Mouse (Mus musculus): ENCODE results near the gene Syde2. TPM values are rescaled to one million over a fixed set of nuclear protein-coding genes. Genes with fewer than 3 reads are reported as not detected.
"Not testable (repeated sequence)": the region's sequence is repeated elsewhere in the genome, so short reads cannot be mapped to it uniquely, and the experiment has no call there.

Syde2 gene
- polyA plus RNA-seq, 1 experiment from 2014 or later: 0.31 TPM

- not testable (repeated sequence) for H3K27ac ChIP-seq; H3K4me3 ChIP-seq; H3K4me1 ChIP-seq (replicated peaks); H3K27me3 ChIP-seq; H3K4me2 ChIP-seq; ATAC-seq (ENCODE audit: low FRiP score); H3K9ac ChIP-seq; H3K9me3 ChIP-seq
- peaks cover 11% of the 10 kb centered on the region for H3K36me3 ChIP-seq
- 84% methylated on average over 5 of the region's 5 CpGs for WGBS
Measured at GRCm38 (mm10) chr3:145996539-145996938, 8.9 kb downstream of the Syde2 start.

- ATAC-seq (ENCODE audit: low FRiP score): no peak
- no peak overlapping the region for H3K9ac ChIP-seq
- 93% methylated on average over 14 of the region's 14 CpGs for WGBS
Measured at GRCm38 (mm10) chr3:146004347-146005051, 16.8 kb downstream of the Syde2 start.

GRCm38 (mm10) chr3:146007872-146008271 lies 20.2 kb downstream of the Syde2 start:
- no peak overlapping the region for H3K4me3 ChIP-seq
- no peaks in the 10 kb centered on the region for H3K9me3 ChIP-seq
- ATAC-seq (ENCODE audit: low FRiP score): no peak
- H3K27me3 ChIP-seq: no peaks in the 10 kb centered on the region
- H3K9ac ChIP-seq: no peak overlapping the region
- H3K27ac ChIP-seq: no peak overlapping the region
- no peak overlapping the region for H3K4me2 ChIP-seq
- H3K4me1 ChIP-seq (replicated peaks): peaks cover 6% of the 10 kb centered on the region; the same call in 1 of the 2 replicates
- H3K36me3 ChIP-seq: peaks cover 5% of the 10 kb centered on the region; the same call in 1 of the 2 replicates
- WGBS: 87% methylated on average over 6 of the region's 6 CpGs

More at GRCm38 (mm10) chr3:146004347-146005051, 16.8 kb downstream of the Syde2 start:
- no peaks in the 10 kb centered on the region for H3K27me3 ChIP-seq
- no peaks in the 10 kb centered on the region for H3K4me1 ChIP-seq (replicated peaks)
- no peak overlapping the region for H3K4me3 ChIP-seq
- peaks cover 26% of the 10 kb centered on the region for H3K36me3 ChIP-seq
- no peak overlapping the region for H3K27ac ChIP-seq
- H3K4me2 ChIP-seq: no peak overlapping the region
- H3K9me3 ChIP-seq: no peaks in the 10 kb centered on the region

GRCm38 (mm10) chr3:146009859-146010645 lies 22.4 kb downstream of the Syde2 start:
- Histone ChIP-seq H3K27ac (no peak overlapping the region), H3K4me2 (no peak overlapping the region), H3K27me3 (no peaks in the 10 kb centered on the region), H3K9ac (no peak overlapping the region), H3K9me3 (no peaks in the 10 kb centered on the region), H3K4me1 (replicated peaks) (peaks cover 6% of the 10 kb centered on the region; the same call in 1 of the 2 replicates), H3K36me3 (peaks cover 9% of the 10 kb centered on the region; the same call in 1 of the 2 replicates), H3K4me3 (no peak overlapping the region)
- 67% methylated on average over 20 of the region's 20 CpGs for WGBS
- ATAC-seq (ENCODE audit: low FRiP score): no peak

- no peak for ATAC-seq (ENCODE audit: low FRiP score)
- WGBS: 79% methylated on average over 4 of the region's 4 CpGs
Measured at GRCm38 (mm10) chr3:146010751-146011150, 23.1 kb downstream of the Syde2 start.

GRCm38 (mm10) chr3:146011544-146012218 lies 24.0 kb downstream of the Syde2 start:
- Histone ChIP-seq H3K4me2 (no peak overlapping the region), H3K27ac (no peak overlapping the region), H3K4me1 (replicated peaks) (peaks cover 6% of the 10 kb centered on the region; the same call in 1 of the 2 replicates), H3K4me3 (no peak overlapping the region), H3K27me3 (no peaks in the 10 kb centered on the region), H3K9me3 (no peaks in the 10 kb centered on the region), H3K36me3 (peaks cover 9% of the 10 kb centered on the region; the same call in 1 of the 2 replicates), H3K9ac (no peak overlapping the region)
- no peak for ATAC-seq (ENCODE audit: low FRiP score)
- WGBS: 57% methylated on average over 8 of the region's 8 CpGs

More at GRCm38 (mm10) chr3:146010751-146011150, 23.1 kb downstream of the Syde2 start:
- no peaks in the 10 kb centered on the region for H3K9me3 ChIP-seq
- peaks cover 9% of the 10 kb centered on the region; the same call in 1 of the 2 replicates for H3K36me3 ChIP-seq
- no peak overlapping the region for H3K4me3 ChIP-seq
- H3K9ac ChIP-seq: no peak overlapping the region
- no peak overlapping the region for H3K27ac ChIP-seq
- H3K4me1 ChIP-seq (replicated peaks): peaks cover 6% of the 10 kb centered on the region; the same call in 1 of the 2 replicates
- no peak overlapping the region for H3K4me2 ChIP-seq
- H3K27me3 ChIP-seq: no peaks in the 10 kb centered on the region

- H3K4me1 ChIP-seq (replicated peaks): peaks cover 11% of the 10 kb centered on the region; the same call in 1 of the 2 replicates
- peaks cover 7% of the 10 kb centered on the region; the same call in 1 of the 2 replicates for H3K36me3 ChIP-seq
- no peak overlapping the region for H3K4me2 ChIP-seq
- no peak overlapping the region for H3K27ac ChIP-seq
- no peak overlapping the region for H3K9ac ChIP-seq
- no peak for ATAC-seq (ENCODE audit: low FRiP score)
- no peak overlapping the region for H3K4me3 ChIP-seq
- no peaks in the 10 kb centered on the region for H3K27me3 ChIP-seq
- no peaks in the 10 kb centered on the region for H3K9me3 ChIP-seq
- WGBS: 93% methylated on average over 7 of the region's 7 CpGs
Measured at GRCm38 (mm10) chr3:146013490-146013889, 25.8 kb downstream of the Syde2 start.

GRCm38 (mm10) chr3:146014321-146014720 lies 26.7 kb downstream of the Syde2 start:
- no peak overlapping the region for H3K9ac ChIP-seq
- H3K27ac ChIP-seq: no peak overlapping the region
- WGBS: 95% methylated on average over 12 of the region's 12 CpGs
- H3K4me3 ChIP-seq: no peak overlapping the region
- no peak overlapping the region for H3K4me2 ChIP-seq
- no peaks in the 10 kb centered on the region for H3K27me3 ChIP-seq
- H3K9me3 ChIP-seq: no peaks in the 10 kb centered on the region
- ATAC-seq (ENCODE audit: low FRiP score): no peak
- peaks cover 11% of the 10 kb centered on the region; the same call in 1 of the 2 replicates for H3K4me1 ChIP-seq (replicated peaks)
- peaks cover 7% of the 10 kb centered on the region; the same call in 1 of the 2 replicates for H3K36me3 ChIP-seq

GRCm38 (mm10) chr3:146016979-146017378 lies 29.3 kb downstream of the Syde2 start:
- 91% methylated on average over 13 of the region's 13 CpGs for WGBS

GRCm38 (mm10) chr3:146017521-146017920 lies 29.9 kb downstream of the Syde2 start:
- no peak overlapping the region for H3K27ac ChIP-seq
- H3K27me3 ChIP-seq: no peaks in the 10 kb centered on the region
- no peak overlapping the region for H3K4me2 ChIP-seq
- H3K4me1 ChIP-seq (replicated peaks): 0 out of 2 replicates have a peak, but pooled peaks cover 5% of the 10 kb centered on the region
- H3K36me3 ChIP-seq: peaks cover 7% of the 10 kb centered on the region; the same call in 1 of the 2 replicates
- no peak for ATAC-seq (ENCODE audit: low FRiP score)
- no peaks in the 10 kb centered on the region for H3K9me3 ChIP-seq
- no peak overlapping the region for H3K9ac ChIP-seq
- no peak overlapping the region for H3K4me3 ChIP-seq
- 41% methylated on average over 9 of the region's 9 CpGs for WGBS

More at GRCm38 (mm10) chr3:146016979-146017378, 29.3 kb downstream of the Syde2 start:
- peaks cover 7% of the 10 kb centered on the region; the same call in 1 of the 2 replicates for H3K36me3 ChIP-seq
- H3K4me2 ChIP-seq: no peak overlapping the region
- H3K9me3 ChIP-seq: no peaks in the 10 kb centered on the region
- 0 out of 2 replicates have a peak, but pooled peaks cover 5% of the 10 kb centered on the region for H3K4me1 ChIP-seq (replicated peaks)
- no peak for ATAC-seq (ENCODE audit: low FRiP score)
- H3K27me3 ChIP-seq: no peaks in the 10 kb centered on the region
- no peak overlapping the region for H3K27ac ChIP-seq
- no peak overlapping the region for H3K9ac ChIP-seq
- no peak overlapping the region for H3K4me3 ChIP-seq

GRCm38 (mm10) chr3:146022232-146022631 lies 34.6 kb downstream of the Syde2 start:
- Histone ChIP-seq H3K36me3 (no peaks in the 10 kb centered on the region), H3K27me3 (no peaks in the 10 kb centered on the region), H3K4me3 (no peak overlapping the region), H3K4me1 (replicated peaks) (0 out of 2 replicates have a peak, but pooled peaks cover 5% of the 10 kb centered on the region), H3K27ac (no peak overlapping the region), H3K9me3 (no peaks in the 10 kb centered on the region), H3K9ac (no peak overlapping the region), H3K4me2 (no peak overlapping the region)
- WGBS: 91% methylated on average over 9 of the region's 9 CpGs
- ATAC-seq (ENCODE audit: low FRiP score): no peak

GRCm38 (mm10) chr3:146024746-146025145 lies 37.1 kb downstream of the Syde2 start:
- ATAC-seq (ENCODE audit: low FRiP score): no peak
- Histone ChIP-seq H3K9ac (no peak overlapping the region), H3K27me3 (no peaks in the 10 kb centered on the region), H3K36me3 (no peaks in the 10 kb centered on the region), H3K9me3 (no peaks in the 10 kb centered on the region), H3K27ac (no peak overlapping the region), H3K4me1 (replicated peaks) (no peaks in the 10 kb centered on the region; the same call in 1 of the 2 replicates), H3K4me3 (no peak overlapping the region), H3K4me2 (no peak overlapping the region)
- WGBS: 88% methylated on average over 7 of the region's 7 CpGs

Data from hindbrain, embryonic 13.5 days (tissue).